Mouse (Mus musculus): ENCODE measurements around the gene Ovch2. TPM values are rescaled to one million over a fixed set of nuclear protein-coding genes. Genes with fewer than 3 reads are reported as not detected.
"Not testable (repeated sequence)": the region's sequence is repeated elsewhere in the genome, so short reads cannot be mapped to it uniquely, and the experiment has no call there.

Gene Ovch2
- polyA plus RNA-seq (2015; fragmentation: Nextera tagmentation; extraction: Ambion mirVana) = not detected in 2 replicates

GRCm38 (mm10) chr7:107801108-107801507 is at the start of gene Ovch2:
TSS of gene Ovch2 (minus strand) at chr7:107801208.
- ATAC-seq (ENCODE audit: insufficient read depth, low FRiP score) = no peak
- H3K27me3 ChIP-seq (ENCODE audit: control insufficient read depth, insufficient read depth, low read length) = no peaks in the 10 kb centered on the region
- no peak within 1 kb of the TSS for H3K4me3 ChIP-seq (replicated peaks; ENCODE audit: low read length)
- H3K4me1 ChIP-seq (ENCODE audit: control insufficient read depth, insufficient read depth, low read length) = no peaks in the 10 kb centered on the region
- no peaks in the 10 kb centered on the region for H3K36me3 ChIP-seq (ENCODE audit: control insufficient read depth, insufficient read depth, low read length)
- no peak within 1 kb of the TSS for H3K9ac ChIP-seq (ENCODE audit: low read length)
- no peak within 1 kb of the TSS for H3K4me2 ChIP-seq (ENCODE audit: low read depth, low read length)
- H3K27ac ChIP-seq (ENCODE audit: low read length) = no peak within 1 kb of the TSS
- WGBS = 87% methylated on average over 2 of the region's 2 CpGs
- no peaks in the 10 kb centered on the region for H3K9me3 ChIP-seq (replicated peaks; ENCODE audit: control insufficient read depth, low read length)

DNA sequence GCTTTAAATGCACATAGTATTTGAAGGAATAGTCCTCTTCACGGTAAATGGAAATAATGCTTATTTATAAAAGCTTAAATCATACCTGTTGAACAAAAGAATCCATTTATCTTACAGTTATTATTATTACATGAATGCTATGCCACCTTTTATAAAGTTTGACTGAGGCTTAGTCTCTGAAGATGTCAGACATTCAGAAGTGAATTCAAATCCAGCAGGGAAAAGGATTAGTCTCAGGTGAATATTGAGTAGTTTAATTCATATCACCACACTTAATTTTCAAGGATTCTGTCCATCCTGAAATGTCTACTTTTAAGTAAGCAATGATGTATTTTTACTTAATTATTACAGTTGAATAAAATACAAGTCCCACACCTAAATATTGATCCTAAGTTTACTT is 46.4 kb upstream of the Ovch2 start, which contains the start of gene Olfr470:
Gene Olfr470, minus strand, starts transcription at position 101 of the 400 bp plus-strand sequence.
- H3K4me2 ChIP-seq (ENCODE audit: low read depth, low read length); H3K27ac ChIP-seq (ENCODE audit: low read length); H3K9me3 ChIP-seq (replicated peaks; ENCODE audit: control insufficient read depth, low read length); H3K4me1 ChIP-seq (ENCODE audit: control insufficient read depth, insufficient read depth, low read length); H3K36me3 ChIP-seq (ENCODE audit: control insufficient read depth, insufficient read depth, low read length); H3K9ac ChIP-seq (ENCODE audit: low read length); ATAC-seq (ENCODE audit: insufficient read depth, low FRiP score); H3K4me3 ChIP-seq (replicated peaks; ENCODE audit: low read length); H3K27me3 ChIP-seq (ENCODE audit: control insufficient read depth, insufficient read depth, low read length): not testable (repeated sequence)
- WGBS = 78% methylated on average over 1 of the region's 1 CpGs

- 69% methylated on average over 1 of the region's 1 CpGs for WGBS
Measured at GRCm38 (mm10) chr7:107841719-107842118, 40.7 kb upstream of the Ovch2 start.

DNA sequence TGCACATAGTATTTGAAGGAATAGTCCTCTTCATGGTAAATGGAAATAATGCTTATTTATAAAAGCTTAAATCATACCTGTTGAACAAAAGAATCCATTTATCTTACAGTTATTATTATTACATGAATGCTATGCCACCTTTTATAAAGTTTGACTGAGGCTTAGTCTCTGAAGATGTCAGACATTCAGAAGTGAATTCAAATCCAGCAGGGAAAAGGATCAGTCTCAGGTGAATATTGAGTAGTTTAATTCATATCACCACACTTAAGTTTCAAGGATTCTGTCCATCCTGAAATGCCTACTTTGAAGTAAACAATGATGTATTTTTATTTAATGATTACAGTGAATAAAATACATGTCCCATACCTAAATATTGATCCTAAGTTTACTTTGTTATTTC is 24.4 kb upstream of the Ovch2 start, which contains the start of gene Olfr469:
Gene Olfr469, minus strand, starts transcription at position 101 of the 400 bp plus-strand sequence.
- not testable (repeated sequence) for ATAC-seq (ENCODE audit: insufficient read depth, low FRiP score); H3K9me3 ChIP-seq (replicated peaks; ENCODE audit: control insufficient read depth, low read length); H3K4me2 ChIP-seq (ENCODE audit: low read depth, low read length); H3K36me3 ChIP-seq (ENCODE audit: control insufficient read depth, insufficient read depth, low read length); H3K27ac ChIP-seq (ENCODE audit: low read length); H3K27me3 ChIP-seq (ENCODE audit: control insufficient read depth, insufficient read depth, low read length); H3K4me1 ChIP-seq (ENCODE audit: control insufficient read depth, insufficient read depth, low read length); H3K9ac ChIP-seq (ENCODE audit: low read length); H3K4me3 ChIP-seq (replicated peaks; ENCODE audit: low read length)

More at GRCm38 (mm10) chr7:107841719-107842118, 40.7 kb upstream of the Ovch2 start:
- Histone ChIP-seq H3K4me1 (ENCODE audit: control insufficient read depth, insufficient read depth, low read length) (no peaks in the 10 kb centered on the region), H3K9ac (ENCODE audit: low read length) (no peak overlapping the region), H3K4me2 (ENCODE audit: low read depth, low read length) (no peak overlapping the region), H3K36me3 (ENCODE audit: control insufficient read depth, insufficient read depth, low read length) (no peaks in the 10 kb centered on the region), H3K27ac (ENCODE audit: low read length) (no peak overlapping the region), H3K27me3 (ENCODE audit: control insufficient read depth, insufficient read depth, low read length) (no peaks in the 10 kb centered on the region), H3K4me3 (replicated peaks; ENCODE audit: low read length) (no peak overlapping the region), H3K9me3 (replicated peaks; ENCODE audit: control insufficient read depth, low read length) (no peaks in the 10 kb centered on the region)
- ATAC-seq (ENCODE audit: insufficient read depth, low FRiP score) = no peak

DNA sequence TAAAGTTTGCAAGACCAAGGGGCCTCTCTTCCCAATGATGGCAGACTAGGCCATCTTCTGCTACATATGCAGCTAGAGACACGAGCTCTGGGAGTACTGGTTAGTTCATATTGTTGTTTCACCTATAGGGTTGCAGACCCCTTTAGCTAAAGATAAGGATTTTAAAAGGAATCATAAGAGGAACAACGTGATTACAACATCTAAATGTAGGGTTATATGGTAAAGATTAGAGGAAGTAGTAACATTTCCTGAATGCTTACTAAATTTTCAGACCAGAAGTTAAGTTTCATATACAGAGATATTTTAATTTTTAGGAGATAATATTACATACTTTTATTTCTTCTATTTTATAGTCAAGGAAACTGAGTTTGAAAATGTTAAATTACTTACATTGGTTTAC is 22.9 kb upstream of the Ovch2 start:
- H3K4me1 ChIP-seq (ENCODE audit: control insufficient read depth, insufficient read depth, low read length); H3K9ac ChIP-seq (ENCODE audit: low read length); H3K4me2 ChIP-seq (ENCODE audit: low read depth, low read length); H3K27ac ChIP-seq (ENCODE audit: low read length); H3K27me3 ChIP-seq (ENCODE audit: control insufficient read depth, insufficient read depth, low read length); H3K9me3 ChIP-seq (replicated peaks; ENCODE audit: control insufficient read depth, low read length); H3K4me3 ChIP-seq (replicated peaks; ENCODE audit: low read length); H3K36me3 ChIP-seq (ENCODE audit: control insufficient read depth, insufficient read depth, low read length); ATAC-seq (ENCODE audit: insufficient read depth, low FRiP score): not testable (repeated sequence)
- WGBS = 41% methylated on average over 2 of the region's 2 CpGs

DNA sequence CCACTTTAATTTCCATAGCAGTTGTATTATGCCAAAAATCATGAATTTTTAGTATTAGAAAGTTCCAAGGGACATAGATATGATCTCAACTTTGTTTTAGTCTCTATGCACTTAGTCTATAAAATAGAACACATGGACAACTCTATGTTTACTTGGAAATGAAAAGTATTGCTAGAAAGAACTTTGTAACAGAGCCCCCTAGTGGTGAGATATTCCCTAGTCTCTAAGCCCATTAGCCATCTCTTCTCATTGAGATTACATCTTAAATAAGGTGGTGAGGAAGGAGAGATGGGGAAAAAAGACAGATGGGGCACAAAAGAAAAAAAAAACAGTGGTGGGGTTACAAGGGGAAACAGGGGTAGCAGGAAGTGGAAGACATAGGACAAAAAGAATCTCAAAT is 18.4 kb upstream of the Ovch2 start:
- Histone ChIP-seq H3K4me3 (replicated peaks; ENCODE audit: low read length) (no peak overlapping the region), H3K27me3 (ENCODE audit: control insufficient read depth, insufficient read depth, low read length) (no peaks in the 10 kb centered on the region), H3K9ac (ENCODE audit: low read length) (no peak overlapping the region), H3K36me3 (ENCODE audit: control insufficient read depth, insufficient read depth, low read length) (no peaks in the 10 kb centered on the region), H3K4me1 (ENCODE audit: control insufficient read depth, insufficient read depth, low read length) (no peaks in the 10 kb centered on the region), H3K27ac (ENCODE audit: low read length) (no peak overlapping the region), H3K9me3 (replicated peaks; ENCODE audit: control insufficient read depth, low read length) (no peaks in the 10 kb centered on the region), H3K4me2 (ENCODE audit: low read depth, low read length) (no peak overlapping the region)
- no peak for ATAC-seq (ENCODE audit: insufficient read depth, low FRiP score)

DNA sequence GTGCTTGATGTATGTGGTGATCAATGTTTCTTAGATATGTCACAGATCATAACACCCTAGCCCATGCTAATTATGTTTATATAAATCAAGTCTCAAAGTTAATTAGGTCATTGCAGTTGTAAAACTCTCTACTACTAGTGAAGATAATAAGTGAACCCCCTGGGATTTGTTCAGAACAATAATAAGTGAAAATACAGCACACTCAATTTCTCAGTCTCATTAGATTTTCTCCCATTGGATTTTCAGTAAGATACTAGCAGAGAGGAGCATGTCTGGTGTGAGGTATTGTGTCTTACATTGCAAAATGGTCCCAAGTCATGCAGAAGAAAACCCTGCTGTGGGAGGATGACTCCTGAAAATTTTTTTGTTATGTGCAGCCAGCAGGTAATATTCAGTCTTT is 11.0 kb upstream of the Ovch2 start, which contains the start of gene Olfr467:
Gene Olfr467, plus strand, starts transcription at position 301 of the 400 bp plus-strand sequence.
- Histone ChIP-seq H3K4me1 (ENCODE audit: control insufficient read depth, insufficient read depth, low read length) (no peaks in the 10 kb centered on the region), H3K27ac (ENCODE audit: low read length) (no peak within 1 kb of the TSS), H3K36me3 (ENCODE audit: control insufficient read depth, insufficient read depth, low read length) (no peaks in the 10 kb centered on the region), H3K4me2 (ENCODE audit: low read depth, low read length) (no peak within 1 kb of the TSS), H3K9me3 (replicated peaks; ENCODE audit: control insufficient read depth, low read length) (no peaks in the 10 kb centered on the region), H3K27me3 (ENCODE audit: control insufficient read depth, insufficient read depth, low read length) (no peaks in the 10 kb centered on the region), H3K9ac (ENCODE audit: low read length) (no peak within 1 kb of the TSS), H3K4me3 (replicated peaks; ENCODE audit: low read length) (no peak within 1 kb of the TSS)
- ATAC-seq (ENCODE audit: insufficient read depth, low FRiP score) = no peak

DNA sequence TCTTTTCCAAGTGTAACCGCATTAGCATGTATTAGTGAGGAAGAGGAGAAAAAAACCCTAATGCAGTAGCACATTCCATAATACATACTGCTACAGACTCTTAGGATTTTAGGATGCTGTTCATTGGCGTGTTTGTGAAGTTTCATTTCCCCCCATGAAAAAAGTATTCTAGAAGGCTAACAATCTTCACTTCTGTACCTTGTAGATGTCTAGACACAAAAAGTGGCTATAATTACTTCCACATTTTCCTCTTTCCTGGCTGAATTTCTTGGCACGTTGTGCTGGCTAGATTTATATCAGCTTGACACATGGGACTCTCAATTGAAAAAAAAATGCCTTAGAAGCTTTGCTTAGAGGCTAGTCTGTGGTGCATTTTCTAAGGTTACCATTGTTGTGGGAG is 1.1 kb upstream of the Ovch2 start:
- H3K36me3 ChIP-seq (ENCODE audit: control insufficient read depth, insufficient read depth, low read length) = no peaks in the 10 kb centered on the region
- ATAC-seq (ENCODE audit: insufficient read depth, low FRiP score) = no peak
- WGBS = 74% methylated on average over 3 of the region's 3 CpGs
- H3K4me2 ChIP-seq (ENCODE audit: low read depth, low read length) = no peak overlapping the region
- H3K27ac ChIP-seq (ENCODE audit: low read length) = no peak overlapping the region
- no peak overlapping the region for H3K4me3 ChIP-seq (replicated peaks; ENCODE audit: low read length)
- no peak overlapping the region for H3K9ac ChIP-seq (ENCODE audit: low read length)
- H3K4me1 ChIP-seq (ENCODE audit: control insufficient read depth, insufficient read depth, low read length) = no peaks in the 10 kb centered on the region
- no peaks in the 10 kb centered on the region for H3K9me3 ChIP-seq (replicated peaks; ENCODE audit: control insufficient read depth, low read length)
- no peaks in the 10 kb centered on the region for H3K27me3 ChIP-seq (ENCODE audit: control insufficient read depth, insufficient read depth, low read length)

DNA sequence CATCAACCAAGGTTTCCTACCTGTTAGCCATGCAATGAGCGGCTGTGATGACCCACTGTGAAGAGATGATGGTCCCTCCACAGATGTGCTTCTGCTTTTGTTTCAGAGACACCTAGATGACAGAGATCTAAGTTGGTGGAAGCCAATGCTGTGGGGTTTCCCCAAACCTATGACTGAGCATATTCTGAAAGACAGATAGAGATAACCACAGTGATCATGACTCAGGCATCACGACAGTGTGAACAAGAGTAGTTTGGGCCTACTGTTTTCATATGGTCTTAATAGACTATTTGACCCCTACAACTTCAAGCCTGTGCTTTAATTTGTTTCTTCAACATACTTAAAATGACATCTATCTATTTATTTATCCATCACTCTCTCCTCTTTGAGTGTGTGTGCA is 4.5 kb downstream of the Ovch2 start:
- no peak overlapping the region for H3K4me2 ChIP-seq (ENCODE audit: low read depth, low read length)
- WGBS = 76% methylated on average over 2 of the region's 2 CpGs
- H3K4me3 ChIP-seq (replicated peaks; ENCODE audit: low read length) = no peak overlapping the region
- no peaks in the 10 kb centered on the region for H3K9me3 ChIP-seq (replicated peaks; ENCODE audit: control insufficient read depth, low read length)
- no peaks in the 10 kb centered on the region for H3K4me1 ChIP-seq (ENCODE audit: control insufficient read depth, insufficient read depth, low read length)
- ATAC-seq (ENCODE audit: insufficient read depth, low FRiP score) = no peak
- no peak overlapping the region for H3K27ac ChIP-seq (ENCODE audit: low read length)
- H3K27me3 ChIP-seq (ENCODE audit: control insufficient read depth, insufficient read depth, low read length) = no peaks in the 10 kb centered on the region
- H3K9ac ChIP-seq (ENCODE audit: low read length) = no peak overlapping the region
- H3K36me3 ChIP-seq (ENCODE audit: control insufficient read depth, insufficient read depth, low read length) = no peaks in the 10 kb centered on the region
